Mouse (Mus musculus): ENCODE measurements around the gene Sprr2d. TPM values are rescaled to one million over a fixed set of nuclear protein-coding genes. Genes with fewer than 3 reads are reported as not detected.

Gene Sprr2d
- polyA plus RNA-seq, 1 experiment from 2014 or later = not detected

Other genes with a start within 250 kb of the Sprr2d start
- not detected in 2 replicates for gene Prr9, start 215.2 kb upstream of the Sprr2d start, polyA plus RNA-seq (2015; fragmentation: Nextera tagmentation; extraction: Ambion mirVana)
- not detected in 2 replicates for gene Lelp1, start 196.4 kb upstream of the Sprr2d start, polyA plus RNA-seq (2015; fragmentation: Nextera tagmentation; extraction: Ambion mirVana)
- gene Sprr2a1, start 123.3 kb upstream of the Sprr2d start, polyA plus RNA-seq (2015; fragmentation: Nextera tagmentation; extraction: Ambion mirVana) = 0.20 and 0.56 TPM in 2 replicates
- 6.6 and 35.7 TPM in 2 replicates for gene Sprr2a2, start 123.2 kb upstream of the Sprr2d start, polyA plus RNA-seq (2015; fragmentation: Nextera tagmentation; extraction: Ambion mirVana)
- 0.64 and 2.6 TPM in 2 replicates for gene Sprr2a3, start 53.7 kb upstream of the Sprr2d start, polyA plus RNA-seq (2015; fragmentation: Nextera tagmentation; extraction: Ambion mirVana)
- not detected in 2 replicates for gene Sprr2b, start 22.5 kb upstream of the Sprr2d start, polyA plus RNA-seq (2015; fragmentation: Nextera tagmentation; extraction: Ambion mirVana)
- not detected in 2 replicates for gene Sprr2e, start 13.0 kb downstream of the Sprr2d start, polyA plus RNA-seq (2015; fragmentation: Nextera tagmentation; extraction: Ambion mirVana)
- gene Sprr2f, start 26.0 kb downstream of the Sprr2d start, polyA plus RNA-seq (2015; fragmentation: Nextera tagmentation; extraction: Ambion mirVana) = not detected in 2 replicates
- gene Sprr2h, start 46.5 kb downstream of the Sprr2d start, polyA plus RNA-seq (2015; fragmentation: Nextera tagmentation; extraction: Ambion mirVana) = not detected in 2 replicates
- not detected in 2 replicates for gene Sprr2i, start 68.9 kb downstream of the Sprr2d start, polyA plus RNA-seq (2015; fragmentation: Nextera tagmentation; extraction: Ambion mirVana)
- gene Sprr2j-ps, start 78.9 kb downstream of the Sprr2d start, polyA plus RNA-seq (2015; fragmentation: Nextera tagmentation; extraction: Ambion mirVana) = not detected in 2 replicates
- gene Gm9774, start 90.3 kb downstream of the Sprr2d start, polyA plus RNA-seq (2015; fragmentation: Nextera tagmentation; extraction: Ambion mirVana) = 5.3 and 5.4 TPM in 2 replicates
- not detected in 2 replicates for gene Sprr2k, start 93.4 kb downstream of the Sprr2d start, polyA plus RNA-seq (2015; fragmentation: Nextera tagmentation; extraction: Ambion mirVana)
- gene Sprr1b, start 99.6 kb downstream of the Sprr2d start, polyA plus RNA-seq (2015; fragmentation: Nextera tagmentation; extraction: Ambion mirVana) = not detected in 2 replicates
- gene Sprr3, start 119.6 kb downstream of the Sprr2d start, polyA plus RNA-seq (2015; fragmentation: Nextera tagmentation; extraction: Ambion mirVana) = 0.11 TPM in 1 of 2 replicates, not detected in the other
- 0.42 and 2.6 TPM in 2 replicates for gene Sprr1a, start 146.8 kb downstream of the Sprr2d start, polyA plus RNA-seq (2015; fragmentation: Nextera tagmentation; extraction: Ambion mirVana)
- gene Sprr4, start 161.4 kb downstream of the Sprr2d start, polyA plus RNA-seq (2015; fragmentation: Nextera tagmentation; extraction: Ambion mirVana) = not detected in 2 replicates
- gene 2310046K23Rik, start 195.4 kb downstream of the Sprr2d start, polyA plus RNA-seq (2015; fragmentation: Nextera tagmentation; extraction: Ambion mirVana) = not detected in 2 replicates
- gene Ivl, start 234.6 kb downstream of the Sprr2d start, polyA plus RNA-seq (2015; fragmentation: Nextera tagmentation; extraction: Ambion mirVana) = 0.09 TPM in 1 of 2 replicates, not detected in the other
- not detected in 2 replicates for gene Smcp, start 249.9 kb downstream of the Sprr2d start, polyA plus RNA-seq (2015; fragmentation: Nextera tagmentation; extraction: Ambion mirVana)